Mouse (Mus musculus): Measurements from ENCODE around the gene Dqx1. TPM values are rescaled to one million over a fixed set of nuclear protein-coding genes. Genes with fewer than 3 reads are reported as not detected.

The Dqx1 gene
- total RNA-seq, 1 experiment from 2014 or later, result 0.25 TPM

DNA sequence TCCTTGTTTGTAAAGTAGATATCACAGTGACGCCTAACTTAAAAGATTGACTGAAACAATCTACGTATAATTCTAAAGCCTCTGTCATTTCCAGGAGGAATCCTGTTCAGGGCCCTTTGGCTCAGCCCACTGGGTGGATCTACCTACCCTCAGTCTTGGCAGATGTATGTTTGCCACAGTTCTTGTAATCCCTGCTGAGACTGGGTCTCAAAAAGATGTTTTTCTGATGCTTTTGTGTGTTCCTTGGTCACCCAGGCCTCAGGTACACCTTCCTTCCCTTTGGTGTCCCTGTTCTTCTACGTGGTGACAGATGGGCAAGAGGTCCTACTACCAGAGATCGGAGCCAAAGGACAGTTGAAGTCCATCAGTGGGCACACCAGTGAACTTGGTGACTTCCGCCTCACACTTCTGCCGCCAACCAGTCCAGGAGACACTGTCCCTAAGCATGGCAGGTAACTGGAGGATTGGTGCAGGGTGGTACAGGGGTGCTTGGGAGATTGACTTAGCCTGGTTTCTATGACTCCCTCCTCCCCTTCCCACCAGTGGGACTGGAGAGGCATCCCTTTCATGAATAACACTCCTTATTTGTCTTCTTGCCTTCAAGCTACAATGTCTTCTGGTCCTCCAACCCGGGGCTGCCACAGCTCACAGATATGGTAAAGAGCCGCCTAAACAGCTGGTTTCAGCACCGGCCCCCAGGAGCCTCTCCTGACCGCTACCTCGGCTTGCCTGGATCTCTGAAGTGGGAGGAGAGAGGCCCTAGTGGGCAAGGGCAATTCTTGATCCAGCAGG lies 58.9 kb downstream of the Dqx1 start:
- no peak for ATAC-seq (replicated peaks in 1 of 2; ENCODE audit: insufficient read depth in 1 of 2, low FRiP score in 2 of 2, low TSS enrichment in 1 of 2, low read depth in 1 of 2, poor library complexity in 2 of 2, severe bottlenecking in 2 of 2)

Other genes starting within 250 kb of the Dqx1 start
- 0.13 and 0.55 TPM in 2 replicates for gene Sema4f, start 118.1 kb upstream of the Dqx1 start, total RNA-seq (2017)
- gene M1ap, start 110.9 kb upstream of the Dqx1 start, total RNA-seq (2017), result 1.2 and 2.6 TPM in 2 replicates
- 22.9 and 39.6 TPM in 2 replicates for gene Dok1, start 24.4 kb upstream of the Dqx1 start, total RNA-seq (2017)
- 1.3 and 2.2 TPM in 2 replicates for gene Loxl3, start 23.7 kb upstream of the Dqx1 start, total RNA-seq (2017)
- 114 and 124 TPM in 2 replicates for gene Aup1, start 3.3 kb upstream of the Dqx1 start, total RNA-seq (2017)
- gene Htra2, start 2.6 kb upstream of the Dqx1 start, total RNA-seq (2017), result 42.7 and 43.3 TPM in 2 replicates
- not detected in 2 replicates for gene Tlx2, start 12.4 kb downstream of the Dqx1 start, total RNA-seq (2017)
- gene Pcgf1, start 20.0 kb downstream of the Dqx1 start, total RNA-seq (2017), result 24.2 and 24.6 TPM in 2 replicates
- gene Lbx2, start 28.5 kb downstream of the Dqx1 start, total RNA-seq (2017), result 1.5 TPM in 1 of 2 replicates, not detected in the other
- gene Ccdc142, start 43.8 kb downstream of the Dqx1 start, total RNA-seq (2017), result 0.45 and 2.3 TPM in 2 replicates
- 2.4 and 4.1 TPM in 2 replicates for gene Gm42688, start 43.8 kb downstream of the Dqx1 start, total RNA-seq (2017)
- gene Mrpl53, start 51.2 kb downstream of the Dqx1 start, total RNA-seq (2017), result 8.4 and 19.3 TPM in 2 replicates
- gene Mogs, start 57.7 kb downstream of the Dqx1 start, total RNA-seq (2017), result 57.8 and 60.4 TPM in 2 replicates
- gene Wbp1, start 63.7 kb downstream of the Dqx1 start, total RNA-seq (2017), result 148 and 226 TPM in 2 replicates
- gene Ino80b, start 67.6 kb downstream of the Dqx1 start, total RNA-seq (2017), result 31.1 and 42.3 TPM in 2 replicates
- gene Rtkn, start 77.6 kb downstream of the Dqx1 start, total RNA-seq (2017), result 7.1 and 12.4 TPM in 2 replicates
- gene Wdr54, start 98.6 kb downstream of the Dqx1 start, total RNA-seq (2017), result 0.20 and 0.31 TPM in 2 replicates
- gene 1700003E16Rik, start 98.6 kb downstream of the Dqx1 start, total RNA-seq (2017), result 0.35 TPM in 1 of 2 replicates, not detected in the other
- gene Dctn1, start 108.1 kb downstream of the Dqx1 start, total RNA-seq (2017), result 50.5 and 70.9 TPM in 2 replicates
- not detected in 2 replicates for gene Slc4a5, start 162.0 kb downstream of the Dqx1 start, total RNA-seq (2017)